Mouse (Mus musculus): ENCODE results near the gene Mtss1l.

DNA sequence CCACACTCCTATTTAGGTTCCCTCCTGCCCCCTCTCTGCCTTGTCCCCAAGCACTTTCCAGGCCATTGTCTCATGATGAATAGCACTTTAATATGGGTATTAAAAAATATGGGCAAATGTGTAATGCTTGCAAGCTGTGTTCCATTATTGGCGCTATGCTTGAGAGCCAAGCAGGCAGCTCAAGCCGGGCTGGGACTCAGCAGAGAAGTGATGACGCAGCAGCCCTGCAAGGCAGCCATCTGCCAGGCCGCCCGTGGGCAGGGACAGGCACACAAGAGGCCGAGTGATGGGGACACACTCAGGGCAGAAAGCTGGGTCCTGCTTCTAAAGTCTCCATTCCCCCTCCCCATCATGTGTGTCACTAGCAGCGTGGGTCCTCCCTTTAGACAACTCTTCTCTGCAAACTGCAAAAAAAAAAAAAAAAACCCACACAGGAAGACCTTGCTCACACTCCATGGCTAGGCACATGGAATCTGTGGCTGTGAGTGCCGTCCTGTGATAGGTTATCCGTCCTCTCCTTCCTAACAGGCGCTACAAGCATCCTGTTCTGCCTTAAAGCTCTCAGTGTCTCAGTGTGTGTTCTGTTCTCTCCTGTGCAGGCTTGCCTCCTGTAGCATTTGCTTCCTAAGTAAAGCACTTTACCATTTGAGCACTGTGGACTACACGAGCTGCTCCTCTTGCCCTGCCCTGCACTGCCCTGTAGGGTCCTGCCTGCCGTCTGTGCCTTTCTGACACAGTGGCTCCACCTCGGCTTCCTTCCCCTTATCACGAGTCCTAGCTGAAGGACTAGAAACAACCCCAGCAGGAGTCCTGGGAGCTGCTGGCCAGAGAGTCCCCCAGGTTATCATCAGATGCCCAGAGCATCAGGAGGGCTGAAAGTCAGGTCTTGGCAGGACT lies 15.6 kb upstream of the Mtss1l start:
- TF ChIP-seq POLR2A (IDR thresholded peaks at IDR 0.05; ENCODE audit: insufficient read depth, low read depth, low read length) (no peak), CTCF (IDR thresholded peaks at IDR 0.05) (peak; percentile 6; the same call in 1 of the 2 replicates)

Measured in heart, adult 2 months (tissue).